Mouse (Mus musculus): Measurements from ENCODE around the gene Wdr26.

- TF ChIP-seq POLR2A (IDR thresholded peaks at IDR 0.05; ENCODE audit: control insufficient read depth, low read depth, low read length): no peak
- TF ChIP-seq CTCF (IDR thresholded peaks at IDR 0.05; ENCODE audit: control insufficient read depth, insufficient read depth, insufficient replicate concordance, low read depth, low read length): no peak
Observed at GRCm38 (mm10) chr1:181255891-181256688, 44.3 kb upstream of the Wdr26 start.

Data from testis, adult 2 months (tissue).